In the genomic region with DNA sequence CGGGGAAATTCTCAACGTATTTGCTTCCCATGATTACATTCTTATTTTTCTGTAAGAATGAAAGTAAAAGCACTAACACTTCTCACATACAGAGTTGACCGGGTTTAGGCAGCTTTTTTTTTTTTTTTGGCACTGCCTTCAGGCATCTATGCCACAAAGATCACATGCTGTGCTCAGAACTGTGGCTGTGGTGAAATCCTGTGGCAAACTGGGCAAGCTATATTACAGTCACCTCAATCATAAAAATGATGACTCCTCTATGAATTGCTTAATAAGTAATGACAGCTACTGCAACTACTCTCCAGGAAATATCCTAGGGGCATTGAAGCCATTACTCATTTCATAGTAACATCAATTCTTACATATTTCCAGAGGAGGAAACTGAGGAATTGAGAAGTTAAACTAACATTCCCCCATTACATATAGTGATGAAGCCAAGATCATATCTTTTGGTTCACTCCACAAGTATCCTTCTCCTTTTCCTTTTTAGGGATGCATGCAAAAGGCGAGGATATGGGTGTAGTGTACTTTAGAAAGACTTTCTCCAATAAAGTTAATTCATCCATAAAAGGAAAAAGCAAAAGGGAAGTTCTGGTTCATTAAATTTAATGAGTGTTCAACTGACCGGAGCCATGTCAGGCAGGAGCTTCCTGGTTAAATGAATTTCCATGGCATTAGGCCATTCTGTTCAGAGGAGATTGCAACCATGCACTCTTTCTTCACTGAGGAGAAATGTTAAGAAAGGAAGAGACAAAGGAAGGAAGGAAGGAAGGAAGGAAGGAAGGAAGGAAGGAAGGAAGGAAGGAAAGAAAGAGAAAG, we compare ENCODE assay signal across 17 mouse cellular contexts.
A peak's percentile ranks its signal among the peaks of the same experiment; 100 is the strongest.
DNase-seq lines count a peak whose midpoint lies in the region; ATAC-seq and TF ChIP-seq lines count a peak whose summit lies in the region.
"Had no signal": no experiment of that assay in that cellular context is flagged by ENCODE, and none has a peak within 500 bp of the region (broad histone marks: within the 10 kb centered on the region; RNA-seq: fewer than 3 reads in every experiment).

No protein-coding gene starts in this region.

- no peaks in the 10 kb centered on the region for H3K9me3 ChIP-seq in kidney, postnatal 0 days (replicated peaks; ENCODE audit: low read length)
- H3K9me3 ChIP-seq: embryonic facial prominence, embryonic 13.5 days; forebrain, embryonic 13.5 days; heart, embryonic 15.5 days; hindbrain, embryonic 12.5 days had no signal

- ATAC-seq in kidney, postnatal 0 days (replicated peaks; ENCODE audit: low FRiP score, low read depth), result peak; percentile 79; the same call in 1 of the 2 replicates
- ATAC-seq: forebrain, embryonic 13.5 days; intestine, embryonic 16.5 days had no signal

- peak; percentile 23 for DNase-seq in cerebellum, adult 9-10 months
- DNase-seq in cerebellum, adult 11 months, result no peak
- peak; percentile 69 for DNase-seq in kidney, postnatal 0 days (ENCODE audit: low spot score)
- DNase-seq in kidney, postnatal 25 days, result no peak
- DNase-seq in NIH3T3 (ENCODE audit: low read depth), result peak; percentile 77
- DNase-seq in mesoderm, embryonic 11.5 days (ENCODE audit: low read depth, low spot score), result peak; percentile 1
- no peak for DNase-seq in thymus, postnatal 14 days
- DNase-seq: heart, adult 11 months; layer of hippocampus, adult 9-11 months; lung, embryonic 14.5 days; midbrain, embryonic 14.5 days; right cerebral cortex, postnatal 25 days had no signal

- H3K4me3 ChIP-seq in kidney, postnatal 0 days (replicated peaks; ENCODE audit: low read depth, low read length), result no peak overlapping the region
- H3K4me3 ChIP-seq: embryonic facial prominence, embryonic 13.5 days; forebrain, embryonic 13.5 days; heart, embryonic 15.5 days; hindbrain, embryonic 12.5 days had no signal

- no peaks in the 10 kb centered on the region for H3K27me3 ChIP-seq in kidney, postnatal 0 days (ENCODE audit: insufficient read depth, low read length)
- H3K27me3 ChIP-seq: embryonic facial prominence, embryonic 13.5 days; forebrain, embryonic 13.5 days; heart, embryonic 15.5 days; hindbrain, embryonic 12.5 days had no signal

- H3K27ac ChIP-seq in kidney, postnatal 0 days, result no peak overlapping the region
- H3K27ac ChIP-seq: embryonic facial prominence, embryonic 13.5 days; forebrain, embryonic 13.5 days; heart, embryonic 15.5 days; hindbrain, embryonic 12.5 days had no signal

- no peak overlapping the region for H3K4me2 ChIP-seq in kidney, postnatal 0 days (ENCODE audit: low read length)
- H3K4me2 ChIP-seq: embryonic facial prominence, embryonic 13.5 days; forebrain, embryonic 13.5 days; heart, embryonic 15.5 days; hindbrain, embryonic 12.5 days; lung, embryonic 14.5 days had no signal

- WGBS in kidney, postnatal 0 days, result 45% methylated on average over 5 of the region's 5 CpGs

- no peak overlapping the region for H3K9ac ChIP-seq in kidney, postnatal 0 days (ENCODE audit: low read depth, low read length)
- H3K9ac ChIP-seq: embryonic facial prominence, embryonic 13.5 days; forebrain, embryonic 13.5 days; heart, embryonic 15.5 days; hindbrain, embryonic 12.5 days; lung, embryonic 14.5 days had no signal

- no peaks in the 10 kb centered on the region for H3K36me3 ChIP-seq in kidney, postnatal 0 days (ENCODE audit: insufficient read depth, low read length)
- H3K36me3 ChIP-seq: embryonic facial prominence, embryonic 13.5 days; heart, embryonic 15.5 days; hindbrain, embryonic 12.5 days had no signal

- TF ChIP-seq CTCF in kidney, postnatal 0 days (IDR thresholded peaks at IDR 0.05; ENCODE audit: low read depth), result no peak

- H3K4me1 ChIP-seq in kidney, postnatal 0 days (replicated peaks; ENCODE audit: insufficient read depth, low read length), result no peaks in the 10 kb centered on the region
- H3K4me1 ChIP-seq: embryonic facial prominence, embryonic 13.5 days; forebrain, embryonic 13.5 days; heart, embryonic 15.5 days; hindbrain, embryonic 12.5 days had no signal

Comparison
In these comparisons a context has a peak if more than half of its experiments do, and no peak if none do; other contexts are left out.
1. DNase-seq: peak in cerebellum, adult 9-10 months (single experiment), kidney, postnatal 0 days (single experiment), NIH3T3 (single experiment) and mesoderm, embryonic 11.5 days (single experiment); none in cerebellum, adult 11 months (single experiment), kidney, postnatal 25 days (0 of 2) and thymus, postnatal 14 days (single experiment).